Mouse (Mus musculus) T-helper 1 cell (primary cell): ENCODE measurements around the gene Tmem245.
"Not testable (repeated sequence)": the region's sequence is repeated elsewhere in the genome, so short reads cannot be mapped to it uniquely, and the experiment has no call there.

ENCODE experiments used
- in situ Hi-C: fragments of 300-600 bp; cut with MboI, MseI; formaldehyde crosslinking; loops from one replicate; pipeline ENCODE4 v1.15.1; 2025; ENCODE audit warnings: high pct_unique_total_duplicates

Gene Tmem245

GRCm38 (mm10) chr4:56926971-56927370 is 20.3 kb downstream of the Tmem245 start:
- in situ Hi-C loops, result no loop called here

- in situ Hi-C loops, result no loop called here
Measured at GRCm38 (mm10) chr4:56922229-56922628, 25.0 kb downstream of the Tmem245 start.

GRCm38 (mm10) chr4:56915732-56916325 is 31.4 kb downstream of the Tmem245 start:
- in situ Hi-C loops, result no loop called here

GRCm38 (mm10) chr4:56914761-56915160 is 32.5 kb downstream of the Tmem245 start:
- in situ Hi-C loops, result no loop called here

- in situ Hi-C loops, result no loop called here
Measured at GRCm38 (mm10) chr4:56914338-56914737, 32.9 kb downstream of the Tmem245 start.

- in situ Hi-C loops, result no loop called here
Measured at GRCm38 (mm10) chr4:56912382-56913001, 34.7 kb downstream of the Tmem245 start.

GRCm38 (mm10) chr4:56909568-56909967 is 37.7 kb downstream of the Tmem245 start:
- in situ Hi-C loops, result no loop called here

- in situ Hi-C loops, result no loop called here
Measured at GRCm38 (mm10) chr4:56907671-56908070, 39.6 kb downstream of the Tmem245 start.

- in situ Hi-C loops, result no loop called here
Measured at GRCm38 (mm10) chr4:56906926-56907325, 40.3 kb downstream of the Tmem245 start.

- in situ Hi-C loops, result no loop called here
Measured at GRCm38 (mm10) chr4:56905507-56905906, 41.7 kb downstream of the Tmem245 start.

- in situ Hi-C loops, result no loop called here
Measured at GRCm38 (mm10) chr4:56901671-56902070, 45.6 kb downstream of the Tmem245 start.

GRCm38 (mm10) chr4:56899216-56899615 is 48.0 kb downstream of the Tmem245 start:
- in situ Hi-C loops, result no loop called here

- in situ Hi-C loops, result no loop called here
Measured at GRCm38 (mm10) chr4:56897511-56897910, 49.7 kb downstream of the Tmem245 start.

GRCm38 (mm10) chr4:56894196-56894595 is 53.0 kb downstream of the Tmem245 start:
- in situ Hi-C loops, result no loop called here

GRCm38 (mm10) chr4:56892501-56893115 is 54.6 kb downstream of the Tmem245 start:
- in situ Hi-C loops, result no loop called here

GRCm38 (mm10) chr4:56888483-56888882 is 58.8 kb downstream of the Tmem245 start:
- in situ Hi-C loops, result no loop called here

GRCm38 (mm10) chr4:56886286-56886979 is 60.8 kb downstream of the Tmem245 start:
- in situ Hi-C loops, result no loop called here

- in situ Hi-C loops, result no loop called here
Measured at GRCm38 (mm10) chr4:56880036-56880703, 67.1 kb downstream of the Tmem245 start.

GRCm38 (mm10) chr4:56878971-56879370 is 68.3 kb downstream of the Tmem245 start:
- in situ Hi-C loops, result no loop called here

GRCm38 (mm10) chr4:56870541-56870940 is 76.7 kb downstream of the Tmem245 start:
- in situ Hi-C loops, result not testable (repeated sequence)

- in situ Hi-C loops, result no loop called here
Measured at GRCm38 (mm10) chr4:56867761-56868160, 79.5 kb downstream of the Tmem245 start.

GRCm38 (mm10) chr4:56865971-56866370 is 81.3 kb downstream of the Tmem245 start:
- in situ Hi-C loops, result no loop called here
